Mouse (Mus musculus) spleen, adult 18-20 months (tissue): ENCODE results near the gene Limch1.

Experiments
- DNase-seq, 2 experiments: peaks; one replicate each; pipeline ENCODE4 v3.0.0; 2022; ENCODE audit warnings: mixed read lengths in 2 of 2

Limch1 gene

DNA sequence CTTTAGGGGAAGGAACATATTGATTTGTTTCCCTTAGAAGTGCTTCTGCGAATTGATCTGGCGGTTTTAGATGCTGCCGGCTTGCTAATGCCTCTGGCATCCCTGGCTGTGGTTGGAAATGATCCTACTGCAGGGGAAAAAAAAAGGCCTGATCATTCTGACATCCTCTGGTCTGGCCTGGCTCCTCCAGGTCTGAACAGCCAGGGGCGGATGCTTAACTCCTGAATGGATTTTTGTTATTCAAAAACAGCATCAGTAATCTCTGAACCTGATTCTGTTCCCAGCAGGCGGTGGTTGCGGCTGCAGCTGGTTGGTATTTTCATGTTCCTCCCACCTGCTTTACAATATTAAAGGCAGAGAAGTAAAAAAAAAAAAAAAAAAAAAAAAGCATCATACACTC is 337.5 kb downstream of the Limch1 start:
- no peak for DNase-seq

DNA sequence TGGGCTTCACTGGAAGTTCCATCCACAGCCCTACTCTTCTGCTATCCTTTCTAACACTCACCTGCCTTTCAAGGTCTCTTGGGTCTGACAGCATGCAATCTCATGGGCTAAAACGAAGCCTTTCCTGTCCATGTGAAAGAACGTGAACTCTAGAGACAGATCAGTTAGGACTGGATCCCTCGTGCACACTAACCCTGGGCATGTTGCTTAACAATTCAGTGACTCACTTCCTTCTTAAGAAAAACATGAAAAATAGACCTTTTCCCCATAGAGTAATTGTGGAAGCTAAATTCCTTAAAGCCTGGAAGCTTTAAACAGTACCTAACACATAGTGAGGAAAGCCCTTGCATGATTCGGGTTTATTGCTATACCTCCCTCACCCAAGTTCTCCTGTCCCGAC is 345.2 kb downstream of the Limch1 start:
- DNase-seq: no peak

DNA sequence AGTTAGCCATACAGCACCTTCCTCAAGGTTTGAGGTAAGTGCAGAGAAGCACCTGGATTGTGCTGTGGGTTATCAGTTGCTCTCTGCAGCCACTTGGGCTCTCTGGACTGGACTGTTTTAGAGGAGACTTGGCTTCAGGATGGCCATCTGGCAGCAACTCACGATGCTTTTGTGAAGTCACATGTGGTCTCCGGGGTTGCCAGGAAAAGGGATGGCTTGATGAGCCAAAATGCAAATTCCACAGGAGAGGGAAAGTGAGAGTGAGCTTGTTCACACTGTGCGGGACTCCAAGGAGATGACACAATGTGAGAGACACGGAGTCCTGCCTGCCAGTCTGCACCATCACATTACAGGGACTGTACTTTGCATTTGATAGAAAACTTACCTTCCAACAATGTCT is 346.1 kb downstream of the Limch1 start:
- DNase-seq: no peak

DNA sequence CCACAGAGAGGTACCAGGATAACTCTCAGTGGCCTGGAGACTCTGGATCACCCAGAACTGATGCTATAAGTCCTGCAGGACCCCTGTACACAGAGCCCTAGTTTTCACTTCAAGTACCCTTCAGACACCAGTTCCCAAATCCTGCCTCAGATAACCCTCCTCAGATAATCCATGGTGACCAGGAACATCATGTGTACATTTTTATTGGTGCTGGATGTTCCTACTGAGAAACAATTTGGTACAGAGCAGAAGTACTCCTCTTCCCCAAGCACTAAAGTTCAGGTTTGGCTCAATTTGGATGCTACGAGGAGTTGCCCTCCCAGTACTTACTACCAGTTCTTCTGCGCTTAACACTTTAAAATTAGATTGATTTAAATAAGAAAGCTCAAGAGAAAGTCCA is 348.4 kb downstream of the Limch1 start:
- DNase-seq: no peak

DNA sequence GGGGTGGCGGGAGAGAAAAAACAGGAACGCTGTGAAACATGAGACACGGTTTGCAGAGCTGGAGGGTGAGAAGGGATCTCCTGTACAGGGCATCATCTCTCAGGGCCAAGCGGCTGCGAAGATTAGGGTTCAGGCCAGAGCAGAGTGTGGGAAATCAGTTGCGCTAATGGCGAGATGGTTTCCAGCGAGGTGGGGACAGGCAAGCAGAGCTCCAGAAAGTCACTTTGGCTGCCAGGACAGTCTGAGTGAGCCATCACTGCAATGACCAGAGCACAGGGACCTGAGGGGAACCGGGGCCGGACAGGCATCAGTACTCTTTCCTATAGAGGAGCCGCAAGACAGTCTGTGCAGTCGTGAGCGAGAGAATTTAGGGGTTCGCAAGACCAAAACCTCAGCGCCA is 349.5 kb downstream of the Limch1 start:
- DNase-seq: no peak

DNA sequence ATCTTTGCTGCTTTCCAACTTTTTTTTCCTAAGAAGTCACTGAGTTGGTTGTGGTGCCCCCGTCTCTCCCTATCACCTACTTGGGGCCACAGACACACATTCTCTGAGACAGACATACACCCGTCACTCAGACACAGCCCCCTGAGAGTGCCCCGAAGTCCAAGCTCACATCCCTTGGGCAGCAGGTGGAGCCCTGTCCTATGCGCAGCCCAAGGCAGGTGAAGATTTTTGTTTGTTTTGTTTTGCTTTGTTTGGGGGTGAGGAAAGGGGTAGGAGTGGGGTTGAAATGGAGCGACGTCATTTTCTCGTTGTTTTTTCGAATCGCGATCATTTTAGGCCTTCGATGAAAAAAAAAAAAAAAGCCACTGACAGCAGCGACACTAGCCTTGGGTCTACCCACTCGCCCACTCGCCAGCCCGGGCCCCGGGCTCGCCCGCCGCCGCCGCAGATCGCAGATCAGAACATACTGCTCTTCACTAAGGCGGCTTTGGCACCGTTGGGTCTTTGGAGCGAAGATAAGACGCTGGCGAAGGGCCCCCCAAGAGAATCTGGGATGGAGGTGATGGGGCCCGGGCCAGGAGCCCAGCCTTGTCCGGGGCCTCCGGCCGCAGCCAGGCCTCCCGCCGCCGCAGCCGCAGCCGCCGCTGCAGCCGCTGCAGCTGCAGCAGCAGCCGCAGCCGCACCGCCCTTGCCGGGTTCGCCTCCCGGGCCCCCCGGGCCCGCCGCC is 350.2 kb downstream of the Limch1 start:
- no peak for DNase-seq

DNA sequence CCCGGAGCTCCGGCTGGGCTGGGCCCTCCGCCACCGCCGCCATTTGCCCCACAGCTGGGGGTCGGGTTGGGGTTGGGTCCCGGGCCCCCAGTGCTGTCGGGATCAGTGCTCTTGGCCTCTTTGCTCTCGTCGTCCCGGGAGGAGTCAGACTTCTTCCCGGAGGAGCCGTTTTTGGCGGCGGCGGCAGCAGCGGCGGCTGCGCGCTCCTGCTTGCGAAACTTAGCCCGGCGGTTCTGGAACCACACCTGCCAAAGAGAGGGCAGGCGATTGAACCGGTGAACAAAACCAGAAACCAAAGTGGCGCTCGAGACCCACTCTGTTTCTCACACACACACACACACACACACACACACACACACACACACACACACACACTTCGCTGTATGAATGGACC is 350.7 kb downstream of the Limch1 start:
- DNase-seq: no peak

DNA sequence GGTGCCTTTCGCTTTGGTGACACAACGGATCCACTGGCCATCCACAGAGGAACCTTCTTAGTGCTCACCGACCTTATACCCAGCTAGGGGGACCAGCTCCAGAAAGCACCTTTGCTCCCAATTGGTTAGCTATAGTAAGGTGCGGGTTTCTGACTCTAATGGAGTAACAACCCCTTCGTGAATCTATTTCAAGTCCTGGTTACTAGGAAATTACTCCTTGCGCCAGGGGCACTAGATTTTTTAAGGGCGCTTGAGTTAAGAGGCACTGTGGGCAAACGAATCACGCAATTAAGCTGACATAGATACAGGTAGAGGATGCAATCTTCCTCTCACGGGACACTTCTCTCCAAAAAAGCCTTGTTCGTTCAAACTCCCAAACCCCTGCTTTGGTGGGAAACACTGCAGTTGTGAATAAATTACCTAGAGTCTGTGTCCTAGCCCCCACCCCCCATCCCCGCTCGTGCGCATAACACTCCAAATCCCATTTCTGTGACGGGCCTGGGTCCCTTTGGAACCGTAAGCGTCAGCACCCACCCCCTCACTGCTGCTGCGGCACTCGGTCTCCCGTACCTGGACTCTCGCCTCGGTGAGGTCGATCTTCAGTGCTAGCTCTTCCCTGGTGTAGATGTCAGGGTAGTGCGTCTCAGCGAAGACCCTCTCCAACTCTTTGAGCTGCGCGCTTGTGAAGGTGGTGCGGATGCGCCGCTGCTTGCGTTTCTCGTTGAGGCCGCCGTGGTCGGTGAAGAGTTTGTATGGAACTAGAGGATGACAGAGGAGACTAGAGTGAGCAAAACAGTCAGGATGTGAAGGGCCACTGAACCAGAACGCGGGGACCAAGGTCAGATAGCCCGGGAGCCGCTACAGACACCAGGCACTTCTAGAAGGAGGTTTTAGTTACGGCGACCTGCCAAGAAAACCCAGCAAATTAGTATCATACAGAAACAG is 351.8 kb downstream of the Limch1 start:
- no peak for DNase-seq

DNA sequence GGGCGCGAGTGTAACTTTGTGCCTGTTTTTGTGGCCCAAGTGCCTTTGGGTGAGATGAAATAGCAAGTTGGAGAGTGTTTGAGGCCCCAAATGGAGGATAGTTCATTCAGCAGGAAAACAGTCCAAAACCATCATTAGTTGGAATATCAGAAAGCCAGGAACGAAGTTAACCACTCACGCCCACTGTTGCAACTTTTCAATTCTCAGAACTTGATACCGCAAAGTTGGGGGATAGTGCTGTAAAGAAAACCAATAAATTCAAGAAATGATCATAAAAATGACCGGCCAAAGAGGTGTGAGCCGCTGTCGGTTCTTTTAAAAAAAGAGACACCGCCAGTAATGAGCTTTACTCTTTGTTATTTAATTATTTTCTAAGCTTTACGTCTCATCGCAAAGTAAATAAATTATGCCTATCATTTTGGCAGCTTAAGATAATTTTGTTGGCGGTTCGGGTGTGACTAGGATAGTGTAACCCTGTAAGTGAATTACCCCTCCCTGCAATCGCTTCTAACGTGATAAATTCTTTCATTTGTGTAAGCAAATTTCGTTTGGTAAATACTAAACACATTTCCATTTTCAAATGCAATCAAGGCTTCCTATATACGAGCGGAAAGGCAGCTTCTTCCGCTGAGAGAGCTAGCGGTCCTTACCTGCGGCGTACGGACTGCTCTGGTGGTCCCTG is 352.6 kb downstream of the Limch1 start:
- DNase-seq: no peak

DNA sequence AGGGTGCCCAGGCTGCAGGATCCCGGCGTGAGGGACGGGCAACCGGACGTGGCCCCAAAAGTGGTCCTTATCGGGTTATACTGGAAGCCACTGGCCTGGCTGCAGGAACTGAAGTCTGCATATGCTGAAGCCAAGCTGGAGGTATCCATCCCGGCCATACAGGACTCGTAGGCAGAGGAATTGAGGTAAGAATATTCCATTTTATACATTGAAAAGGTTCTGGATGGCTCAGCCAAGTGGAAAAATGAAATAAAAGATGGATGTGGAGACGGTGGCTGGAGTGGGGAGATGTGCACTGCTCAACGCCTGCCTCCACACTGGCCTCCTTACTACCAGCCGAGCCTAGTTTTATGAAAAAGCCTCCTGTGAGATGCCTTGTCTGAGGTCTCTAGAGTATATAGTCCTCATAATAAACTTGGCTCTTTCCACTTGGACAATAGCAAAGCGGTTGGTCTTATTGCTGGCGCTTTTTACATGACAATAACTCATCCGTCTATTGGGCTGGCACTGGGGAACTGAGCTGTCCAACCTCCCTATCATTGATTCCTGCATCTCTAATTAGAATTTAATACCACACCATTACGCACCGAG is 353.2 kb downstream of the Limch1 start, which contains the start of gene Phox2b:
TSS of gene Phox2b (minus strand) at position 569 of the 591 bp plus-strand sequence.
- no peak for DNase-seq

DNA sequence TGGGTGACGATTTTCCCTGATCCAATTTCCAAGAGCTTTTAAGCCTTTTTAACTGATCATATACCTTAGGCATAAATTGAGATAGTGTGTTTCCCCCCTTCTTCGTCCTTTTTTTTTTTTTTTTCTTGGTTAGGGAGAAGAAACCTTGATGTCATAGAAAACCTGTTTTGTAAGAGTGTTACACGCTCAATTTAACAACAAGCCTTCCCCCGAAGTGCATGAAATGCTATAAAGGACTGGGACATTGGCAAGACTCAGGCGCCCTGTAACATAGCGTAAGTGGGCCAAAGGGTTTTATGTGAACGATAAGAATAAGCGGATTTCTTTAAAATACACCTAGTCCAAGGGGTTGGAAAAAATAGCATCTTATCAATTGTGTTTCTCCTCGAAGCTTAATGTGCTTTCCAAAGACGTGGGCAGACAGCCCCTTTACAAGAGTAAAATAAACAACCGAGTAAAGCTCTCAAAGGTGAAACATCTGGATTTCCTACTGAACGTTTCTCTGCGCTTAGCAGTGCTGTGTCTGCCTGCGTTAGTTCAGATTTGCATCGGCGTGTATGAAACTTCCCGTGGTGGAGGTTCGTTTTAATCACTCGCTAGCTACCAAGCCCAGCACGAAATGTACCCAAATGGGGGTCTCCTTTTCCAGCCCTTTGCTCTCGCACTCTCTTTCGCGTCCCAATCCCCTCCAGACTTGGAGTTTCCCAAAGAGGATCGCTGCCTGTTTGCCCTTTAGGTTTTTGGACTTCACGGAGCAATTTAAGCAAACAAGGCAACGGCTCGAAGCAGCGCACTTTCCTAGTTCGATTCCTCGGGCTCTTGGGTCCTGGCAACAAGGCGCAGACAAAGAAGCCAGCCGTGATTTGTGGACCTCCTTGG is 354.0 kb downstream of the Limch1 start:
- DNase-seq: no peak

DNA sequence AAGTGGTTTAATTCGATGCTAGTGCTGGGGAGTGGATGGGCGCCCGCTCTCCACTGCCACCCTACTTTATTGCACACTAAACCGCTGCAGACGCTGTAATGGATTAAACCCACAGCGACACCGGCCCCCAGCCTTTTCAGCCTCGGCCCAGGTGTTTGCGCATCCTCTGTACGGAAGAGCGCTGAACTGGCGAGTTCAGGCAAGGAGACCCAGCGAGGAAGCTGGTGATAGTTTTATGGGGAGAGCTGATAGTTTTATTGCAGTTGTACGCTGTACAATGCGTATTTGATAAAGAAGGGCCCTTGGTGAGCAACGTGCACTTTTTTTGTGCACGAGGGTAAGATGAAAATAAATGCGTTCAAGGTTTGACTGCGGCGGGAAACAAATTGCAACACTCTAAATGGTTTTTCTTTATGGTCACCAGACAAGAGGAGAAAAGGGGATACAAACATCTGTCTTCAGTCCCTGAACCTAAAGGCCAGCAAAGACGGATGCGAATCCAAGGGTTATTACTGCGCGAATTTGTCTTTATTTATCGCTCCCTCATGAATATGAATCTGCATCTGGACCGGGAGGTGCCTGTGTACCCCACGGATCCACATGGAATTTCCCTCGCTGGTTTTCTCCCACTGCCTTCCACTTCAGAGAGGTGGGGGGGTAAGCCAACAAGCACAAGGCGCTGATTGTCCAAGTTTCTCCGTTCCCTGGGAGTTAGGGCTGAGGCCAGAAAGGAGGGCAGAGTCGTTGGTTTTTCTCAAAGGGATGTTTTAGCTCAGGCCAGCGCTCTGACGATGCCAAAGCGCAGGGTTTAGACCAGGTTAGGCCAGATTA is 355.2 kb downstream of the Limch1 start:
- no peak for DNase-seq

DNA sequence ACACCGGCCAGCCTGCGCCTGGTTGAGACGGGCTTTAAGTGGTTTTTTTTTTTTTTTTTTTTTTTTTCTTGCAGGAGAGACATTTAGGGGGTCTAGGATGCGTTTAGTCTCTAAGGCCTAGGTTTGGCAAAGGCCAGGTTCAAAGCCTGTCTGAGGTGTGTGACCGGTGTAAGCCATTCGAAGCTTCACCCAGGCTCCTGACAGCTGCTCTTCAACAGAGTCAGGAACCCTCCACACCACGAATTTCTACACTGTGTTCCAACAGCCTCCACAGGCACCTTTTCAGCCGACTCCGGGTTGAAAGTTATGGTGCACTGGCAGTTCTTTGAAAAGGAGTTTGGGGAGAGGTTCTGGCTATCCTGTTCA is 355.8 kb downstream of the Limch1 start:
- no peak for DNase-seq

DNA sequence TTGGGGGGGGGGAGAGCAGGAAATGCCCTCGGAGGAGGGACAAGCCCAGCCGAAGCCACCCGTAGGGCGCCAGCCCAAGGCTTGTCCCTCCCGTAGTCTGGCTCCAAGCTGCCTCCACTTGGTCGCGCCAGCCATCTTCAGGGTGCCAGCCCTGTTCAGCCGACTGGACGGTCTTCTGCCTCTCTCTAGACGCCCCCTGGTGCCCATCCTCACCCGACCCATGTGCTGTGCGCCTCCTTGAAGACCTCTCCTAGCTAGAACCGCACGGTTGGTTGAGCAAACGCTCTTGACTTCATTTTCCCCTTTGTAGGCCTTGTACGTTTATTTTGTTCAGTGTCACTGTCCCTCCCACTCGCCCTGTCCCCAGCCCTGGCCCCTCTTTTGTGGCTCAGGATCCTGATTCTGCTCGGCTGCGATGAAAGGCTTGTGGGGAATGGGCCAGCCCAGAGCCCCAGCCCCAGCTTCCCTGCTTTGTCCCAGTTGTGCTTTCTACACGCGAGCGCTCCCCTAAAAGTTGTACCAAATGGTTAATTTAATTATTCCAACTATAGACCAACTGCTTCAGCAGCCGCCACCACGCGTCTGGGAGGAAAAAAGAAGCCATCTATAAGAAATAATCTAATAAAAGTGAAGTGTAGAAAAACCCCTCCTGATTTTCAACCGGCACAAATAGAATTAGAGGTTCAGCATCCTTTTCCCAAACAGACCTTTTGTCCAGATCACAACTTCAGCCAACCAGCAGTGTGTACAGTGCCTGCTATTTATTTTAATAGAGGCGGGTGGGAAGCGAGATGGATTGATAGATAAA is 356.4 kb downstream of the Limch1 start:
- DNase-seq: no peak

DNA sequence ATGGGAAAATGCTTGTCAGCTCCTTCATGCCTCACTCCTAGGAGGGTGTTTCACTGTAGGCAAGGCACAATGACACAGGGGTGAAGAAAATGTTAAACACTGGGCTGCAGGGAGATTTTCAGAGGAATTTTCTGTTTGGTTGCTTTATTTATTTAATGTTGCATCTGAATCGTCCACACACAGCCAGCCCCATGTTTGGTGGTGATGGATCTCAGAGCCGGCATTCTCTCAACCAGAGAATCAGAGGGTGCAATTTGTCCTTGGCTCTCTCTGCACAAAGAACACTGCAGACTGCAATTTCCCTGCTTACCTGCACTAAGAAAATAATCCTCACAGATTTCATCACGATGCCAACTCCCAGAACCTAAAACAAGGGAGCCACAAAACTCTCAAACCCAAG is 357.4 kb downstream of the Limch1 start:
- DNase-seq: no peak

DNA sequence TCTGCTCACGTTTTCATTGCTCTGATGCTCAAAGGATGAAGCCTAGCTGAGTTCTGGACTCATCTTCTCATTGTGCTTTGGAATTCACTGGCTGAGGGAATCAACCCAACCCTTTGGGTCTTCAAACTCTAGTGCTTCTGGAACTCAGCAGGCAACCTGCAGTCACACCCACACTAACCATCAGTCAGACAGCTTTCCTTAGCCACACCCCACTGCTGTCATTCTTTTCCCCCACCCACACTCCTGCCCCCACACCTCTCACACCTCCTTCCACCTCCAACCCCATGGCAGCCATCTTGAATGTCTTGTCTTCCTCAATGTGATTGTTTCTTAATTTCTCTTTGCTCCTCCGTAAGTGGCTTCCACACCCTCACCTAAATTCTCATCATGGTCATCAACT is 360.6 kb downstream of the Limch1 start:
- DNase-seq: no peak
